Mouse (Mus musculus) bone marrow, adult 2 months (tissue): ENCODE results near the gene Fgf2. TPM values are rescaled to one million over a fixed set of nuclear protein-coding genes. Genes with fewer than 3 reads are reported as not detected.

Experiments
- H3K27ac ChIP-seq: fragments of 200-500 bp; 2 replicates; pipeline ENCODE4 v1.5.1; 2012; ENCODE audit warnings: low read depth, mild to moderate bottlenecking, control low read depth, inconsistent platforms, low read length; ENCODE audit not compliant: control insufficient read depth, poor library complexity, insufficient read depth
- H3K4me1 ChIP-seq: fragments of 200-500 bp; 2 replicates; pipeline ENCODE4 v1.6.1; 2011; ENCODE audit warnings: low read length; ENCODE audit not compliant: control insufficient read depth, insufficient read depth
- H3K4me3 ChIP-seq: fragments of 200-500 bp; replicated peaks from 2 replicates; pipeline ENCODE3; 2011; ENCODE audit warnings: mild to moderate bottlenecking, low read depth, low read length, control low read depth; ENCODE audit not compliant: control insufficient read depth
- CTCF ChIP-seq: fragments of 200-500 bp; IDR thresholded peaks from 2 replicates; pipeline ENCODE4 v1.5.1; 2011; ENCODE audit warnings: low read length, control low read depth; ENCODE audit not compliant: control insufficient read depth, insufficient read depth
- POLR2A ChIP-seq: fragments of 200-500 bp; IDR thresholded peaks from 2 replicates; pipeline ENCODE4 v1.6.1; 2011; ENCODE audit warnings: low read depth, mild to moderate bottlenecking, control low read depth, low read length, borderline replicate concordance; ENCODE audit not compliant: control insufficient read depth
- WGBS: fragments of 180-500 bp; shearing (Covaris S2); methylation state at CpG from one replicate; pipeline ENCODE4 v1.1.7; 2018; 5-methylcytosine and 5-hydroxymethylcytosine counted together
- polyA plus RNA-seq: library from polyadenylated mRNA; stranded (reverse); fragments of >200 nt; gene quantifications from 2 replicates; pipeline ENCODE4 v1.2.4, GENCODE M21; 2011; ENCODE audit warnings: low replicate concordance; ENCODE audit not compliant: missing spikeins, insufficient read depth, insufficient read length

Gene Fgf2
- polyA plus RNA-seq, 1 experiment: 0.67 TPM

- Histone ChIP-seq H3K4me1 (no peaks in the 10 kb centered on the region; the same call in 1 of the 2 replicates), H3K4me3 (no peak overlapping the region), H3K27ac (no peak overlapping the region)
- TF ChIP-seq CTCF (no peak), POLR2A (no peak)
Observed at GRCm38 (mm10) chr3:37430359-37430758, 82.2 kb downstream of the Fgf2 start.

- WGBS: 87% methylated on average over 1 of the region's 1 CpGs
- H3K4me3 ChIP-seq: no peak overlapping the region
- no peak overlapping the region for H3K27ac ChIP-seq
- H3K4me1 ChIP-seq: no peaks in the 10 kb centered on the region
- no peak for TF ChIP-seq POLR2A
- TF ChIP-seq CTCF: no peak
Observed at GRCm38 (mm10) chr3:37439770-37440169, 91.6 kb downstream of the Fgf2 start.

- 91% methylated on average over 2 of the region's 2 CpGs for WGBS
Observed at GRCm38 (mm10) chr3:37443409-37443808, 95.3 kb downstream of the Fgf2 start.

GRCm38 (mm10) chr3:37455992-37456391 lies 107.8 kb downstream of the Fgf2 start:
- no peak overlapping the region for H3K27ac ChIP-seq
- WGBS: 78% methylated on average over 1 of the region's 1 CpGs
- no peak overlapping the region for H3K4me3 ChIP-seq
- no peak for TF ChIP-seq POLR2A
- no peak for TF ChIP-seq CTCF
- no peaks in the 10 kb centered on the region for H3K4me1 ChIP-seq

More at GRCm38 (mm10) chr3:37443409-37443808, 95.3 kb downstream of the Fgf2 start:
- Histone ChIP-seq H3K27ac (no peak overlapping the region), H3K4me3 (no peak overlapping the region), H3K4me1 (no peaks in the 10 kb centered on the region)
- TF ChIP-seq POLR2A: no peak
- no peak for TF ChIP-seq CTCF

Other genes starting within 250 kb of the Fgf2 start
- 1.7 and 3.7 TPM in 2 replicates for gene Il2, start 222.4 kb upstream of the Fgf2 start, polyA plus RNA-seq
- gene Il21, start 115.7 kb upstream of the Fgf2 start, polyA plus RNA-seq: not detected in 2 replicates
- 2.9 and 3.4 TPM in 2 replicates for gene Bbs12, start 35.8 kb upstream of the Fgf2 start, polyA plus RNA-seq
- gene Cetn4, start 35.6 kb upstream of the Fgf2 start, polyA plus RNA-seq: 1.7 and 4.8 TPM in 2 replicates
- gene Spata5, start 71.5 kb downstream of the Fgf2 start, polyA plus RNA-seq: 11.7 and 15.9 TPM in 2 replicates
- 3.4 and 7.3 TPM in 2 replicates for gene Nudt6, start 71.9 kb downstream of the Fgf2 start, polyA plus RNA-seq